Mouse (Mus musculus): ENCODE measurements at regions not wholly inside any gene's neighbourhood (a gene's known extent, or its start where the extent isn't known, plus 50 kb on each side); places are given as distances from the start of the nearest gene placed in this dataset.

DNA sequence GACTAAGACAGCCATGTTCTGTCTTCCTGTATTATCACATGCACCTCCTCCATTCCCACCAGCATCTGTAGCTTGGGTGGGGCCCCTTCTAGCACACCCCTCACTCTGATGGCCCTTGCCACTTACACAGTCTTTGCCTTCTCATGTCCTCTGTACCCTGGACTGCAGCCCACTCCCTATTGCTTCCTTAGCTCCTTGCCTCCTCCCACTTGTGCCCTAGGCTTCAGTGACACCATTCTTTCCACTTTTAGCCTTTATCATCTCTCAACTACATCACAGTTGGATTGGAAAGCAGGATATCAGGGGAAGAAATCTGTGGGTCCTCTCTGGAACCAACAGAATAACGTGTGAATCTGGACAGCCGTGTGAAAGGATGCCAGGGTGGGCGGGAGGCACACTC is 100.4 kb upstream of the Cops8 start:
- no peak for DNase-seq (ENCODE audit: low spot score in 2 of 2)

- DNase-seq (ENCODE audit: low spot score in 2 of 2) = no peak
Observed at GRCm38 (mm10) chr1:90502771-90503540, 99.8 kb upstream of the Cops8 start.

GRCm38 (mm10) chr1:90504583-90505080 is 98.1 kb upstream of the Cops8 start:
- DNase-seq (ENCODE audit: low spot score in 2 of 2) = no peak

GRCm38 (mm10) chr1:90505599-90505998 is 97.2 kb upstream of the Cops8 start:
- no peak for DNase-seq (ENCODE audit: low spot score in 2 of 2)

DNA sequence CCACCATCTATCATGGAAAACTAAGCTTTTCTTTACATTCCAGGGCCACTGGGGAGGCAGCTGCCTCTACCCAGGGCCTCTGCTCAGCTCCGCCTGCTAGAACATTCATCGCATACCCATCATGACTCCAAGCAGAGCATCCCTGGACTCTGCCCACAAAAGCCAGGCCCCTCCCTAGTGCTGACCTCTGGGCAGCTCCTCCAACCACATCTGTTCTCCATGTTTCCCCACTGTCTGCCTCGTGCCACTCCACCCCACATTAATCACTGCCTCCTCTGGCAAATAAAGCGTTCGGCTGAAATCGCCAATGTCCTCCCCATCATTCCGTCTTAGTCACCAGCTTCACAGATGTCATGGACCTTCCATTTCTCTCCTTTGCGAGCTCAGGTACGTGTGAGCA is 96.2 kb upstream of the Cops8 start:
- DNase-seq (ENCODE audit: low spot score in 2 of 2) = no peak

DNA sequence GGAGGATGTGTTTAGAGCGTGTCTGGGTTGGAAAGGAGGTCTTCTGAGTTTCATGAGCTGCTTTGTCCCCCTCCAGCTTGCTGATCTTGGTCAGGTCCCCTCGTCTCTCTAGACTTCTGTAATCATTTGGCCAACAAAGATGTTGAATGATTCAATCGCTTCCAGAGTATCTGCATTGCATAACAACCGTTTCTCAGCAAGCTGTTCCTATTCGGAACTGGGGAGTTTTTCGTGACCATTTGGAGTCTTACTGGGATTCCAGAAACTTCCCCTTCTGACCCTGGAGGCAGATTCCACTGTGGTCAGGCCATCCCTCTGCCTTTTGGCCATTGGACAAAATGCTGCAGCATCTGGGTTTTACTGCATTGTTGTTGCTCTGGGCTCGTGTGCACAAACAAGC is 93.4 kb upstream of the Cops8 start:
- DNase-seq (ENCODE audit: low spot score in 2 of 2) = no peak

GRCm38 (mm10) chr1:90513442-90514070 is 89.2 kb upstream of the Cops8 start:
- DNase-seq (ENCODE audit: low spot score in 2 of 2) = no peak

- DNase-seq (ENCODE audit: low spot score in 2 of 2) = no peak
Observed at GRCm38 (mm10) chr1:90514176-90514575, 88.6 kb upstream of the Cops8 start.

- DNase-seq (ENCODE audit: low spot score in 2 of 2) = no peak
Observed at GRCm38 (mm10) chr1:90518584-90519265, 84.1 kb upstream of the Cops8 start.

- DNase-seq (ENCODE audit: low spot score in 2 of 2) = no peak
Observed at GRCm38 (mm10) chr1:90519284-90520275, 83.2 kb upstream of the Cops8 start.

- DNase-seq (ENCODE audit: low spot score in 2 of 2) = no peak
Observed at GRCm38 (mm10) chr1:90522294-90522693, 80.5 kb upstream of the Cops8 start.

DNA sequence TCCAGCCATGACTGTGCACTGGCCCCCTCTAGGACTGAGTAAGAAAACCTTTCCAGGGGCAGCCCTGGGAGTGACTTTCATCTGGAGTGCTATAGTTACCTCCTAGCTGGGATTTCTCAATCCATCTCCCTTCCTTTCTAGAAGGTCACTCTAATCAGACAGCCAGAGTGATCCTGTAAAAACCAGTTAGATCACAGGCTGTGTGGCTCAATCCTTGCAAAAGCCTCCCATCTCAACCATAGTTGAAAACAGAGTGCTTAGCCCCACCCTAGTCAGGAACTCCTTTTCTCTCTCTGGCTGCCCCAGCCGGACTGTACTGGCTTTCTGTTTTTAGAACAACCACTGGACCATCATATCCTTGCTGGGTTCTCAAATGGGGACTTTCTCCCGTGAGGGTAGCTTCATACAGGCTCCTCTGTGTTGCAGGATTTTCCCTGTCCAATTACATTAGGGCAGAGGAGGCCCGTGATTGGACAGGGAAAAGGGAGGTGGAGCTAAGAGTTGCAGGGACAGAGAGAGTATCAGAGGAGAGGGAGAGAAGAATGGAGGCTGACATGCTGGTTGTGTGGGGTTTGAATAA is 78.0 kb upstream of the Cops8 start:
- no peak for DNase-seq (ENCODE audit: low spot score in 2 of 2)

DNA sequence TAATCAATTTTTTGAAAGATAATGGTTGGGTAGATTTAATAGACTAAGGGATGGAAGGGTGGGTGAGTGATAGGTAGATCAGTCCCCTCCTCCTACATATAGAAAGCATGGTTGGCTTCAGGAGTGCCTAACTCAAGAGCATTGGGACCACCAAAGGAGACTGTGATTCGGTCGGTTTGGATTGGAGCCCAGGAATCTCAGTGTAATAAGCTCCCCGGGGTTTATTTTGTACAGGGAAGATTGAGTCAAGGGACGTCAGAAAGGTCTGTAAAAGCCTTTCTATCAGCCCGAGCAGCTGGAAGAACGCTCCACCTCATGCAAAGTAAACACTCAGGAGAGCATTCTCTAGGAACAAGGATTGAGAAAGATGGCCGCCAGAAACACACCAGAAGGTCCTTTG is 76.5 kb upstream of the Cops8 start:
- no peak for DNase-seq (ENCODE audit: low spot score in 2 of 2)

- DNase-seq (ENCODE audit: low spot score in 2 of 2) = no peak
Observed at GRCm38 (mm10) chr1:90527947-90528717, 74.6 kb upstream of the Cops8 start.

DNA sequence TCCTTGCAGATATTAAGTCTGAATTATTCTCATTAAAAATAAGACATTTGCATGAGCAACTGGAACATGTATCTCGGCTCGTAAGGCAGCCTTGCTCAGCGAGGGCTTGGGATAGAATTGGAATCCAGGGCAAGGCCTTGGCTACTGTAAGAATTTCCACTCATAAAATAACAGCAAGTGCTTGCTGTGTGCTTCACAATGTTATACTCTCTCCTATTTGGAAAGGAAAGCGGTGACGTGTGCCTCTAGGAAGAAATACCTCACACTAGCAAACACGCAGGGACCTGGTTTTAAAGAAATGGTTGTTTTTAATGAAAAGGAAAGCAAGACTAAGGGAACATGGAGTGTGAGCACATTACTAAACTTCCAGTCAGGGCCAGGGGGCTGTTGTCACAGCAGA is 69.3 kb upstream of the Cops8 start:
- DNase-seq (ENCODE audit: low spot score in 2 of 2) = no peak

GRCm38 (mm10) chr1:90536105-90536504 is 66.7 kb upstream of the Cops8 start:
- DNase-seq (ENCODE audit: low spot score in 2 of 2) = no peak

- no peak for DNase-seq (ENCODE audit: low spot score in 2 of 2)
Observed at GRCm38 (mm10) chr1:90543801-90544795, 58.7 kb upstream of the Cops8 start.

- DNase-seq (ENCODE audit: low spot score in 2 of 2) = no peak
Observed at GRCm38 (mm10) chr1:90544821-90545536, 57.8 kb upstream of the Cops8 start.

All from layer of hippocampus, postnatal 10 days (tissue).